Mouse (Mus musculus) spleen, postnatal 36 days (tissue): Measurements from ENCODE around the gene Gm45837.

ENCODE experiments used
- DNase-seq, 2 experiments: peaks; one replicate each; pipeline ENCODE4 v3.0.0; 2022; ENCODE audit warnings: low spot score in 2 of 2, mixed read lengths in 1 of 2

Gene Gm45837

GRCm38 (mm10) chr7:101391909-101392479 is 18.7 kb upstream of the Gm45837 start:
- DNase-seq: no peak

GRCm38 (mm10) chr7:101393015-101393414 is 17.7 kb upstream of the Gm45837 start:
- no peak for DNase-seq

GRCm38 (mm10) chr7:101393694-101394504 is 16.8 kb upstream of the Gm45837 start:
- no peak for DNase-seq

- no peak for DNase-seq
These were observed 16.1 kb upstream of the Gm45837 start for GRCm38 (mm10) chr7:101394569-101394968.

- DNase-seq: no peak
These were observed 15.2 kb upstream of the Gm45837 start for GRCm38 (mm10) chr7:101395471-101395870.

- DNase-seq: no peak
These were observed 13.5 kb upstream of the Gm45837 start for GRCm38 (mm10) chr7:101397175-101397574.

GRCm38 (mm10) chr7:101401510-101401909 is 9.2 kb upstream of the Gm45837 start:
- no peak for DNase-seq

GRCm38 (mm10) chr7:101403831-101404230 is 6.9 kb upstream of the Gm45837 start:
- no peak for DNase-seq

- peak; percentile 72 to 78 for DNase-seq
These were observed 2.1 kb downstream of the Gm45837 start for GRCm38 (mm10) chr7:101412796-101413195.

GRCm38 (mm10) chr7:101414209-101414608 is 3.5 kb downstream of the Gm45837 start:
- no peak for DNase-seq

GRCm38 (mm10) chr7:101414661-101415511 is 4.2 kb downstream of the Gm45837 start:
- no peak for DNase-seq

- DNase-seq: no peak
These were observed 4.9 kb downstream of the Gm45837 start for GRCm38 (mm10) chr7:101415512-101416100.

GRCm38 (mm10) chr7:101416391-101416790 is 5.7 kb downstream of the Gm45837 start:
- DNase-seq: no peak

- no peak for DNase-seq
These were observed 8.5 kb downstream of the Gm45837 start for GRCm38 (mm10) chr7:101419013-101419770.

- no peak for DNase-seq
These were observed 10.8 kb downstream of the Gm45837 start, which contains the start of gene Pde2a for GRCm38 (mm10) chr7:101421529-101421928. Pde2a (plus strand) TSS chr7:101421691.

- DNase-seq: no peak
These were observed 11.4 kb downstream of the Gm45837 start for GRCm38 (mm10) chr7:101422069-101422468.

- no peak for DNase-seq
These were observed 12.0 kb downstream of the Gm45837 start for GRCm38 (mm10) chr7:101422646-101423045.

GRCm38 (mm10) chr7:101423970-101424369 is 13.3 kb downstream of the Gm45837 start:
- no peak for DNase-seq

GRCm38 (mm10) chr7:101426692-101427091 is 16.0 kb downstream of the Gm45837 start:
- DNase-seq: no peak

GRCm38 (mm10) chr7:101427736-101428135 is 17.1 kb downstream of the Gm45837 start:
- no peak for DNase-seq

- DNase-seq: no peak
These were observed 24.4 kb downstream of the Gm45837 start for GRCm38 (mm10) chr7:101435038-101435437.
